Mouse (Mus musculus) fat pad, adult 2 months (tissue): ENCODE measurements around the gene Eml1.

Experiments
- DNase-seq: peaks from one replicate; pipeline ENCODE4 v3.0.0-alpha.2; 2011; ENCODE audit warnings: low read depth, low spot score; ENCODE audit errors: extremely low read depth

The Eml1 gene

DNA sequence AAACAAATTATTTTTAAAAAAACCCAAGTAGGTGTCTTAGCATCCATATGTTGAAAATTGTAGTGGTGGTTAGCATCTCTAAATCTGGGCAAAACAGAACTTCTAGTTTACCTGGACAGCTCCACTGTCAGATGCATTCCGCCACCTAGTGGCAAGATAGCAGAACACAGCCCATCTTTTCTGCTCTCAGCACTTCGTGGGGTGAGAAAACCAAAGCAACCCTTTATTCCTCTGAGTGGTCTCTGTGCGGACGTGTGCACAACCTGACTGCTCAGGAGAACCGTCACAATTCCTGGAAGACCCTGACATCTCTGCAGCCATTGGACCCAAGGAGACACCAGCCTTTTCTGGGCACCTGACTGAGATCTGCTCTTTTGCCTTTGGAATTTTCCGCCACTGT, 170.3 kb downstream of the Eml1 start:
- no peak for DNase-seq

DNA sequence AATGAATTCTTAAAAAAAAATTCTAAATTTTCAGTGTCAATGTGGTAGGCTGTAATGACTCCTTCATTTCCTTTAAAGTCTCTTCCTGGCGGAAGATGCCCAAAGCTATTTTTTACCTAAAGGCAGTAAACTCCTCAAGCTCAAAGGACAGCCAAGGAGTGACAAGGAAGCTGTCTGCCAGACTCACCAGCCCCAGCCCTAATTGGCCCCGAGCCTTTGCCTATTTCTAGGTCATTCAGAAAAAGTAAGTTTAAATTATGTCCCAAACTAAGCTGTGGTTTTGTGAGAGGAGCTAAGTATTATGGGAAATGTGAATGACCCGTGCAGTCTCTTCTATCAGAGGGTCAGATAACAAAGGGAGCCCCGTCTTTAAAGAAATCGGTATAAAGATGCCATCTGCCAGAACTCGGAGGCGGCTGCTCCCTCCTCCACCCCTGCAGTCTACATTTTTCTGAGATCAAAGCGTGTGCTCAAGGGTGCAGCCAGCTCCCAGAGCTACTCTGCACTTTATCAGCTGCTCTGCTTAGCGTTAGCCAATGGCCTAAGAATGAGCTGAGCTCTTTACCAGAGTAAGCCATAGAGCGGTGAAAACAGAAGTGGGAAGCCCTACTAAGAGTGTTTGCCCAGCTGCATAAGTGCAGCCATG, 175.9 kb downstream of the Eml1 start:
- DNase-seq, result no peak

GRCm38 (mm10) chr12:108547251-108547875, 176.6 kb downstream of the Eml1 start:
- no peak for DNase-seq

DNA sequence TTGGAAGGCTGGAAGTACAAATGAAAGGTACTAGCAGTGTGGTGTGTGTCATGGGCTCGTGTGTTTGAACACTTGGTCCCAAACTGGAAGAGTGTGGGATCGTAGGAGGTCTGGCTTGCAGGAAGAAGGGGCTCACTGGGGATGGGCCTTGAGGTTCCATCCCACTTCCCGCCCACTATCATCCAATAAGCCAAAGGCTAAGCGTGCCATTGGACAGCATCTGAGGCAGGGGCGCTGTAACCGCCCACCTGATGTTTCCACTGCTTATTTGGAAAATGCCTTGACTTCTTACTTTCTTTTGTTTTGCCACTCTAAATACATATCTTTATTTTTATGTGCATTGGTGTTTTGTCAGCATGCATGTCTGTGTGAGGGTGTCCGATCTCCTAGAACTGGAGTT, 181.0 kb downstream of the Eml1 start:
- DNase-seq, result no peak

DNA sequence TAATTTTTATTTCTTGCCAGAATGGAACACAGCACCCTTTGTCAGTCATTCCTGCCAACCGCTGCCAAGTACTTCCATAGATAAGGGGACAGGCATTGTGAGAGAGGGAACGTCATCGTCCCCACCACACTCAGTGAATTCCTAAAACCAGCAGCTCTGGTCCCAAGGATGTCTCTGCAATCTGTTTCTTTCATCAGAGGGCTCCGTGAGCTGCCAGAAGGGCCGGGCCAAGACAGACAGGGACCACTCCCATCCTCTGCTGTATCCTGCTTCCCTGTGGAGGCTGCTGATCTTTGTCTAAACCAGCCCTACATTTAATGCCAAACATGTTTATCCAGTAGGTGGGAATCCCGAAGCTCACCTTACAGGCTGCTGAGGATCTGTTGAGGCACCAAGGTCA, 182.3 kb downstream of the Eml1 start:
- no peak for DNase-seq

- DNase-seq, result no peak
Observed at GRCm38 (mm10) chr12:108554120-108554841, 183.5 kb downstream of the Eml1 start, which contains the start of gene Evl. Gene Evl, plus strand, starts transcription at chr12:108554720.

DNA sequence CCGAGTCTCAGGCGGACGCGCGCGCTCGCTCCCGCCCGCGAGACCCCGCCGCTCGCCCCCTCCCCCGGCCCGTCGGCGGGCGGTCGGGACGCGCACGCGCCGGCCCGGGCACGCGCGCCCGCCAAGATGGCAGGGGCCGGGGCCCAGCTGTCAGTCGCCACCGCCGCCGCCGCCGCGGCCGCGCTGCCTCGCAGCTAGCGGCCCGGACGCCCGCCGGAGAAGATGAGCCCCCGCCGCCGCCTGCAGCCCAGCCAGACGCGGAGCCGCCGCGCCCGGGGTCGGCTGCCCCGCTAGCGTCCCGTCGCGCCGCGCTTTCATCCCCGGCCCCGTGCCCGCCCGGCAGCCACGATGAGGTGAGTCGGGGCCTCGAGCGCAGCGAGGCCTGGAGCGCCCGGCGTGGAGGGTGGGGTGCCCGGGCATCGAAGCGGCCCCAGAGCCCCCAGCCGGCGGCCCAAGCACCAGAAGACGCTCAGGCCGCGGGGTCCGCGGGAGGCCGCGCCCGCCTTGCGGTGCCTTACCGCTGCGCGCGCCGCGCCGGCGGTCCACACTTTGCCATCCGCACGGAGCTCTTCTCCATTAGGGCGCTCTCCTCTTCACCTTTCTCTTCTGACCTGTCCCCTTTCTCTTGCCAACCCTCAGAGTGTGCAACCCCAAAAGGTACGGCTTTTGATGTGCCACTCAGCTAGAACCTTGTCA, 184.3 kb downstream of the Eml1 start:
- no peak for DNase-seq

GRCm38 (mm10) chr12:108558194-108558593, 187.4 kb downstream of the Eml1 start:
- DNase-seq, result no peak

GRCm38 (mm10) chr12:108563238-108563637, 192.5 kb downstream of the Eml1 start:
- DNase-seq, result no peak

DNA sequence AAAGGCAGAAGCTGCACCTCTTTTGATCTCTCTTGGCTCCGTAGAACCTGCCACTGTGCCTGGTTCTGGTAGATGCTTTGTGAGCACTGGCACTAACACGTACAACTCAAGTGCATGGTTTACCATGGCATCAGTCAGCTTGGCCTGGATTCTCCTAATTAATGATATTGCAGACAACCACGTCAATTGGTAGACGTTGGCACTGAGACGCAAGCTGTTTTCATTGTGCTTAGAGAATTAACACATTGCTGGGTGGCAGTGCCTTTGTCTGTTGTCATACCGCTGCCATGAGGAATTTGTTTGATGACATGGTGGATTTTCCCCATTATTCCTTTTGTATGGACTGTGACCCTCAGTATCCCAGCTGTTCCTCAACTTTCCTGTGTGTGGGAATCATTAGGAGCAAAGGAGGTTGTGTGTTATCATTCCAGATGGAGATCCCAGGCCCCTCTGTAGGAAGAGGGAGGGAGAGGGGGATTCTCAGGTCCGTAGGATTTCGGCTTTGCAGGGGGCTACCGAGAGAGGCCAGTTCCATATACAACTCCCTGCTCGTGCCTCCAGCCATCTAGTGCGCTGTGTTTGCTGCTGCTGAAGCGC, 194.3 kb downstream of the Eml1 start:
- DNase-seq, result no peak

DNA sequence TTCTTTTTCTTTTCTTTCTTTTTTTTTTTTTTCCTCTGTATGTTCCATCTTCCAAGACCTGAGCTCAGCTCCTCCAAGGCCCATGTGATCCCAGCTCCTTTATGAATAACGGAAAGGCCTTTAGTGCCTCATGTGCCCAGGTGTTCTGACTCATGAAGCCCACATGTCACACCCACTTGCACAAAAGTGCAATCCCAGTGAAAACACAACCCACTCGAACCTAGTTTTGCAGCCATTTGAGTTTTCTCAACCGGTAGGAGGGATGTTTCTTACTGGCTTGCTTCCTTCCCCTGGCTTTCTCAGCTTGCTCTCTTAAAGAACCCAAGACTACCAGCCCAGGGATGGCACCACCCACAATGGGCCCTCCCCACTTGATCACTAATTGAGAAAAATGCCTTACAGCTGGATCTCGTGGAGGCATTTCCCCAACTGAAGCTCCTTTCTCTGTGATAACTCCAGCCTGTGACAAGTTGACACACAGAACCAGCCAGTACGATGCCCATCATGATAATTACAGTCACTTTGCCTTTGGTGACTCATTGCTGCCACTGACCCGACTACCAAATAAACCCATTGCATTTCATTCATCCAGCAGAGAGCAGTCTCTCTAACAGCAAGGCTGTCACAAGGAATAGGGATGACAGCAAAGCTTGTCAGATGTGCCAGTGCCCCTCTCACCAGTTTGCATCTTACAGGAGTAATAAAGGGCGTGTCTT, 208.6 kb downstream of the Eml1 start:
- DNase-seq, result no peak

- DNase-seq, result no peak
Observed at GRCm38 (mm10) chr12:108583775-108584174, 213.0 kb downstream of the Eml1 start.
